Mouse (Mus musculus): ENCODE data around the gene Rab3il1.

Gene Rab3il1

DNA sequence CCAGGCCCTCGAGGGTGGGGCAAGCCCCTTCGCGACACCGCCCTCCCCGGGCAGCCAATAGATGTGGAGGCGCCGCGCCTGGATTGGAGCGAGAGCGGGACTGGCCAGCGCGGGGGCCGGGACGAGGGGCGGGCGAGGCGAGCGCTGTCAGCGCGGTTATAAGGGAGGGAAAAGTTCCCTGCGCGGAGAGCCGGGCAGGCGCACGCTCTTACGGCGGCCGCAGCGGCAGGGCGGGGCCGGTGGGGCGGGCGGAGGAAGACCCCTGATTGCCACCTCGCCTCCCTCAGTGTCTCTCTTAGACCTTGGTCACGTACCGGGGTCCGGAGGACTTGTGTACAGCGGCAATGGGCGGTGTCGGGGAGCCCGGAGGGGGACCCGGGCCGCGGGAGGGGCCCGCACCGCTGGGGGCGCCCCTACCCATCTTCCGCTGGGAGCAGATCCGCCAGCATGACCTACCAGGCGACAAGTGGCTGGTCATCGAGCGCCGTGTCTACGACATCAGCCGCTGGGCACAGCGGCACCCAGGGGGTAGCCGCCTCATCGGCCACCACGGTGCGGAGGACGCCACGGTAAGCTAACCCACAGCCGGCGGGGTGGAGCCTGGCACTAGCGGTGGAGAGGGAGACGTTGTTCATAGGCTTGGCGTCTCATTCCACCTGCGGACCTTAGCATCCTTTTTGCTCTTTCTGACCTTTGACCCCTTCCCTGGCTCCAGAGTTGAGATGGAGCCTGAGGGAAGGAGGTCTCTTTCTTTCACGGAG lies 40.1 kb downstream of the Rab3il1 start, which contains the start of gene Fads3:
Gene Fads3, plus strand, starts transcription at position 182 of the 761 bp plus-strand sequence.
- peak; percentile 92 for DNase-seq

DNA sequence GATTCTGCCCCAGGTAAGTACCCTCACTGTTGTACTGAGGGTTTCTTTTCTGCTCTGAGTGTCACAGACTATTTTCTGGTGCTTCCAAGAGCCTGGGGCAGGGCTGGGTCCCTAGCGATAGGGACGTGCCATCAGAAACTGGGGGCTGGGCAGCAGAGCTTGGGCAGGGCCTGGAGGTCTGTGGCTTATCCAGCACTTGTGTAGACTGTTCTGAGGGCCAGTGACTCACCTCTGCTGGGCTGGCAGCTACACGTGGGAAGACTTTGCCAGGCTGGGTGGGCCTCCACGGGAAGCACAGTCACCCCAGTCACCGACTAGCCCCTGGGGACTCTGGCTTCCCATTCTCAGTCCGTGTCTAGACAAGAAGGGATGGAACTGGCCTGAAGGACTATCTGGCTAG lies 40.8 kb downstream of the Rab3il1 start:
- DNase-seq = peak; percentile 54

DNA sequence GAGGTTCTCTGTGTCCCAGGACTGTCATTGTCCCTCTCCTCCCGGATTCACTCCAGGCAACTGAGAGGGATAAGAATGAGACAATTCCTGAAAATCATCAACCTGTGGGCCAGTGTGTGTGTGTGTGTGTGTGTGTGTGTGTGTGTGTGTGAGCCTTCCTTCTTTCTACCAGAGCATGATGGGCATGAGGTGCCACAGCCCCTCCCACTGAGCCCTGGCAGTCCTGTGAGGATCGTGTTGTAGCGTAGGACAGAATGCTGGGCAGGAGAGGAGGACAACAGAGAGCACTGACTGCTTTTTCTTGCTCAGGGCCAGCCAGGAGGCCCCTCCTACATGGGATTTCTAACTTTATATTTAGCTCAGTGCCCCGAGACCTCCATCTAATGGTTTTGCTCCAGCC lies 41.3 kb downstream of the Rab3il1 start:
- no peak for DNase-seq

DNA sequence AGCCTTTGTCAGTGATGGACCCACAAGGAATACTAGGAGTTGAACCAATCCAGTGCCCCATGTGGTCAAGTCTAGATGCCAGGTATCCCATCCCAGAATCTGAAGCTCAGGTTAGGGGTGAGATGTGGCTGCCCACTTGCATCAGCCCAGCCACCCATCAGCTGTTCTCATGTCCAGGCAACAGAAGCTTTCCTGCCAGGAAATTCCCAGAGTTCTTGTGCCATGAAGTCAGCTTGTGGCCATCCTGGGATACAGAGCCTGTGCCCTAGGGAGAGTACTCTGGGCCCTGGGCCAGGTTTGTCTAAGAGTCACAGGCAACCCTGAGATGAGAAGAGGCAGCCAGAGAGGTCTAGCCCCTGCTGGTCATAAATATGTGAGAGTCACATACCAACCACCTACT lies 42.2 kb downstream of the Rab3il1 start:
- peak; percentile 84 for DNase-seq

DNA sequence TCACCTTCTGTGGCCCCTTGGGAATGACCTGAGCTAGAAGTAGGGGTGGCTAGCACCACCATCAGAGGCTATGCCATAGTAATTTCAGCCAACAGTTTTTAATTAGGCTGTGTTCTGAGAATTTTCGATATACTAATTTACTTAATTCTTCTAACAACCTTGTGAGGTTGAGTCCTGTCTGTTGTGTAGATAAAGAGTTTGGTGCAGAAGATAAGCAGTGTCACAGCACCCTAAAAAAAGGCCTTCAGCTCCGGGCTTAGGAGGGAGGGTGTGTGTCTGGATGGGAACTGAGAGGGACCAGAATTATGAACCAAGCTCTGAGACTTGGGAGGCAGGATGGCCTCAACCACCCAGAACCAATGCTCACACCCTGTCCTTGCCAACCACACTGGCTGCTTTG lies 44.2 kb downstream of the Rab3il1 start:
- no peak for DNase-seq

DNA sequence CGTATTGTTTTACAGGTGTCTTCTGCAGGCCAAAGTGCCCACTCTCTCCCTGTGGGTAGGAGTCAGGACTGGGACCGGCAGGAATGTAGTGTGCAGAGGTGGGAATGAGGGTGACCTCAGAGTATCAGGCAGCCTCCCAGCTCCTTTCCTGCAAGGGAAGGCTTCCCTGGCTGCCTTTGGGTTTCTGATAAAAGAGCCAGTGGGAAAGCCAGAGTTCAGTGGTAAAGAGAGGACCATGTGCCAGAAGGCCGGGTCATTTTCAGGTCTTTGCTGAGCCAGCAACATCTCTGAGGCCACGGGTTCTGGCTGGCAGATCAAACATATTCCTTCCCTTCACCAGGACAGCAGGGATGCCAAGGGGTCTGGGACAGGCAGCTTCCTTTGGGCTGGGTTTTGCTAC lies 44.9 kb downstream of the Rab3il1 start:
- DNase-seq = no peak

DNA sequence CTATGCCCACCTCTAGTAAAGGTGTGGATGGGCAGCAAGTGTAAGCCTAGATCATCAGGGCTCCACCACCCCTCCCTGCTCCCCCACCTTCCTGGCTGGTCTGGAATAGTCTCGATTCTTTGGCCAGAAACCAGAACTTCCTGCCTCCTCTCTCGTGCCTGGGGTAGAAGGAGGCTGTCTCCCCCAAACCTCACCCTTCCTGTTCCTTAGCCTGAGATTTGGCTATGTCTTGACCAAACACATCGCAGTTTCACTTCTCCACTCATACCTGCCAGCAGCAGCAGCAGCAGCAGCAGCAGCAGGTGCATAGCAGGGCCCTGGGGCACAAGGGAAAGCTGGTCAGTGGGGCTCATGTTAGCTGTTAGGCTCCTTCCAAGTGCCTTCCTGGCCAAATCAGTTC lies 45.5 kb downstream of the Rab3il1 start:
- no peak for DNase-seq

DNA sequence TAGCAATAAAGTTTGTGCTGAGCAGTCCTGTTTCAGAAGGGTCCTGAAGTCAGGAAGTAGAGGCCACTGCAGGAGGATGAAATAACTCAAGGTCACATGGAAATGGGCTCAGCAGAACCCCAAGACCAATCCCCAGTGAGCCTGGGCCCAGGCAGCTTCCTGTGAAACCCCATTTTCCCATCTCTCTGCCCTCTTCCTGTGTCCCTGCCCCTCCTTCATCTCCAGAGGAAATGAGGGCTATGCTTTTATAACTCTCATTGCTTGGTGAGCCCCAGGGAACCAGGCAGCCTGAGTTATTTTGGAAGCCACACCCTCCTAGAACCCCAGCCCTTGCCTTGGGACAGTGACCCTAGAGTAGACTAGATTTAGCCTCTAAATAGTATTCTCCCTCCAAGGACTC lies 48.1 kb downstream of the Rab3il1 start:
- DNase-seq = no peak

DNA sequence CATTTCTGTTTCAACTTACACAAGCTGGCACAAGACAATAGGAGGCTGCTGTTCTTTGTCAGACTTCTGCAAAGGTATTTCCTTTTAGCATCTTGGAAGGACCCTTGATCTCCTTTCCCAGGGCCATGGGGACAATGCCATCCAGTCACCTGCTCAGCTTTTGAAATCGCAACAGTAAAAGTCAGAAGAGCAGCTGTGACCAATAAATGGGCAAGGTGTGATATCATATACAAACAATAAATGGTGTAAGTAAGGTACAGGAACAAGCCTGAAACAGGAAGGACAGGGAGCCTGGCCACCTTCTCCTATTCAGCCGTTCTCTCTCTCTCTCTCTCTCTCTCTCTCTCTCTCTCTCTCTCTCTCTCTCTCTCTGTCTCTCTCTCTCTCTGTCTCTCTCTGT lies 49.0 kb downstream of the Rab3il1 start:
- DNase-seq = no peak

DNA sequence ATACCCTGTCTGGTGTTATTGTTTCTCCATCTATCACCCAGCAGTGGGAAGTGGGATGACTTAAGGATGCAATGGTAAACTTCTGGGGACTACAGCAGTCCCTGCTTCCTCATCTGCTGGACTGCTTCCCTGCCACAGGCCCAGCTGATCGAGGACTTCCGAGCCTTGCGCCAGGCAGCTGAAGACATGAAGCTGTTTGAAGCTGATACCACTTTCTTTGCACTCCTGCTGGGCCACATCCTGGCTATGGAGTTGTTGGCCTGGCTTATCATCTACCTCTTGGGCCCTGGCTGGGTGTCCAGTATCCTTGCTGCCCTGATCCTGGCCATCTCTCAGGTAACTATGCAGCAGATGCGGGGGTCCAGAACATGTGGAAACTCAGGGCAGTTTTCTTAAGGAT lies 51.2 kb downstream of the Rab3il1 start:
- DNase-seq = no peak

DNA sequence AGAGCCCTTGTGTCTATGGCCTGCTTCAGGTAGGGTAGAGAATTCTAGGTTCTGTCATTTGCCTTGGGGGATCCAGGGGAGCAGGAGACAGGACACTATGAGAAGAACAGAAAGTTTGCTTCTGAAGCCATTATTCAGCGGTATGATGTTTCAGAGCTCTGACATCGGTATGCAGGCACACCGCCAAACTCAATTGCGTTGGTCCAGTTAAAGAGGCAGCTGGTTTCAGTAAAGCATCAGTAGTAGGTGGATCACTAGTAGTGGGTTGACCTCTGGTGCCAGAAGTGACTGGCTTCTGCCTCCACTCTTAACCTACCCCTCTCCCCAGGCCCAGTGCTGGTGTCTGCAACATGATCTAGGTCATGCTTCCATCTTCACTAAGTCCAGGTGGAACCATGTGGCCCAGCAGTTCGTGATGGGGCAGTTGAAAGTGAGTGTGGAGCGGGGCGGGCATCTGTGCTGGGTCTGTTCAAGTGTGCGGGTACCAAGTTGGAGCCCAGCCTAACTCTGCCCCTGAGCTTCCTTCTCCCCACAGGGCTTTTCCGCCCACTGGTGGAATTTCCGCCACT lies 52.3 kb downstream of the Rab3il1 start:
- DNase-seq = peak; percentile 57

DNA sequence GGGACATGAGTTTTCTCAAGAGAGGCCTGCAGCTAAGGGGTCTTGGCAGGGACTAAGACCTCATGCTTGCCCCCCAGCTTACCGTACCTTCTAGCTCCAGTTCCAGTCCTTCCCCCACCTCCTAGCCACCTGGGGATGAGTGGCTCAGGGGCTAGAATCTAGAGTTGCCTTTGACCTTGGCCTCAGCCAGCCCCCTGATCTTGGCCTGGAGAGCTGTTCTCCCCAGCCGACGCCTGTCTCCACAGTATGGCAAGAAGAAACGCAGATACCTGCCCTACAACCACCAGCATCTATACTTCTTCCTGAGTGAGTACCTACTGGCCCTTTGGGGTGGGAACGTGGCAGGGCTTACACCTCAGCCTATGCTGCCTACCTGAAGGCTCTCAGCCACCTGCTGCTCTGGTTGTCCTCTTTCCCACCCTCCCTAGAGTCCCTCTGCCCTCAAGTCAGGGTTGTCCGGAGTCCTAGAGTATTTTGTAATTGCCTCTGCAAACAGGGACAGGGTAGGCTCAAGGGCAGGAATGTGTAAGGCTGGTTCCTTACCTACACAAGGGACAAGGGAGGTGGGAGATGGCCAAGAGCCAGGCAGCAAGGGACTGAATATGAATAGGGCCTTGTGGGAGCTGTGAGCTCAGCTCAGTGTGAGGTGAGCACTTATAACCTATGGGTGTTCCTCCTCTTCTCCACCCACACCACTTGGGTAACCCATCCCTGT lies 53.0 kb downstream of the Rab3il1 start:
- no peak for DNase-seq

DNA sequence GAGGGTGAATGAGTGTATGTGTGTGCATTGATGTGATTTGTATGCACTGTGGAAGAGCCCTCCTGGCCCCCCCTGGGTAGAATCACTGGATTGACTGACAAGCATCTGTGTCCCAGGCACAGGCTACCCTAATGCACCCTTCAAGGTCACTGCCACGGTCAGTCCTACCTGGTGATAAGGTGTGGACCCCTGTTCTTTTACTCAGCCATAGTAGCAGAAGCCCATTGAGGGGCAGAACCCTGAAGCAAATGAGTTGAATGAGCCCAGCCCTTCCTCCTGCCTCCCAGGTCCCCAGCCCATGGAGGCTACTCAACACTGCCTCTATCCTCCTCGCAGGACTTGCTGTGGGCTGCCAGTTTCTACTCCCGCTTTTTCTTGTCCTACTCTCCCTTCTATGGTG lies 53.8 kb downstream of the Rab3il1 start:
- no peak for DNase-seq

DNA sequence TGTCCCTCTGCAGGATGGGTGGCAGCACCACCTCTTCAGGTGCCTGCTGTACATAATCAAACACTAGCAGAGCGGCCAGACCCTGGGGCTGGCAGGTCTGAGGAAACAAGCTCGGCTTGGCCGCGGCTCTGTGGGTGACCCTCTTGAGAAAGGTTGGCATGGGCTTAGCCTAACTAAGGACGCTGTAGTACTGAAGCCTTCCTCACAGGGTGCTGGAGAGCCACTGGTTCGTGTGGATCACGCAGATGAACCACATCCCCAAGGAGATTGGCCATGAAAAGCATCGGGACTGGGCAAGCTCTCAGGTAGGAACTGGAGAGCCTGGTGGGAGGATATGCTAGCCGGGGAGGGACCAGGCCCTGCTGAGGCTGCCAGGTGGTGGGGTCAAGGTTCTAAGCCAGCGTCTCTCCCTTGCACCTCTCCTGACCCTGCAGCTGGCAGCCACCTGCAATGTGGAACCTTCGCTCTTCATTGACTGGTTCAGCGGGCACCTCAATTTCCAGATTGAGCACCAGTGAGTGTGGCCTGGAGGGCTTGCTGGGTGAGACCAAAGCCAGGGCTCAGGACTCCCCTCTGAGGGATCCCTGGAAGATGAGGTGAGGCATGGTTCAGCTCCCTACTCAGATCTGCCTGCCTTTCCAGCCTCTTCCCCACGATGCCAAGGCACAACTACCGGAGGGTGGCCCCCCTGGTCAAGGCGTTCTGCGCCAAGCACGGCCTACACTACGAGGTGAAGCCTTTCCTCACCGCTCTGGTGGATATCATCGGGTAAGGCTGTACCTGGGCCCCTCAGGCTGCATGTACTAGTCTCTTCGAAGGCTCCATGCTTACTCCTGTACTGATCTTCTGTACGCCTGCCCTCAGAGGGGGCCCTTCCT lies 54.6 kb downstream of the Rab3il1 start:
- DNase-seq = no peak

DNA sequence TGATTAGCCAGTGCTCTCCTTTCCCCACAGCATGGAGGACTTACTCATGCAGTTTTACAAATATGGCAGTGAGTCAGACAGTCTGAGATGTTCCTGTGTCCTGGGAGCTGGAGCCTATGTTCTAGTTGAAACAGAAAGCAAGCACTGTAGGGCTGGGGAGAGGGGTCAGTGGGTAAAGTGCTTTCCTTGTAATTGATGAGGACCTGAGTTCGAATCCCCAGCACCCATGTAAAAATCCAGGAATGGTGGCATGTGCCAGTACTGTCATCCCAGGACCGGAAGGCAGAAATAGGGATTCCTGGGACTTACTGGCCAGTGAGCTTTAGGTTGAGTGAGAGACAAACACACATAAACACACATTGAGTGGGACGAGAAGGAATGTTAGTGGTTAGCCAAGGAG lies 55.2 kb downstream of the Rab3il1 start:
- DNase-seq = no peak

DNA sequence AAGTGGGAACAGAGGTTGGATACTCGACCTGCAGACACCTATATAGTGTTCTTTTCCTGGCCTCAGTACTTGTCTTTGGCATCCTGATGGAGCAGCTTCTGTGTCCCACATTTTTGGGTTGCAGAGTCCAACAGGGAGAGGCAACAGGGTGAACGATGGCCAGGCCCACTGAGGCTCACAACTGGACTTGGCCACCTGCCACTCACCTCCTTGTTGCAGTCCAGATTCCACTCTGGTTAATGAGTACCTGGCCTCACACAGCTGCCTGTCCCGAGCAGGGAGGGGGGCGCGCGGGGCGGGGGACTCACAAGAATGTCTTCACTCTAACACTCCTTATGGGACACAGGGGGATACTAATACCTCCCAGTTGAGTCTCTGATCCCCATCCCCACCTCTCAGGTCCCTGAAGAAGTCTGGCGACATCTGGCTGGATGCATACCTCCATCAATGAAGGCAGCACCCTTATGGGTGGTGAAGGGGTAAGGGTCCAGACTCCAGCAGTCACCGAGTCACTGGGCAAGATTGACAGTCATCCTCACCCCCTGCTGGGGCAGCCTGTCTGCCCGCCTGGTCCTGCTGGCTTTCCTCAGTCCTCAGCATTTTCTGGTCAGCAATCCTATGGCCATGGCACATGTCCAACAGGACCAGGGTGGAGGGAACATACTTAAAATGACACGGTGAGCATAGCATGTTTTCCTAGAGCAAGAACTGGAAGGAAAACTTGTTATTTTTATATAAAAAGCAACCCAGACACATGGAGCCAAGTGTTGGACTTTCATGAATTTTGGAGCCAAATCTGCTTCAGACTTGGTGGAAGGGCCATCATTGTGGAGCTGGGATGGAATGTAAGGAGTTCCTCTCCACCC lies 56.2 kb downstream of the Rab3il1 start:
- peak; percentile 73 for DNase-seq

DNA sequence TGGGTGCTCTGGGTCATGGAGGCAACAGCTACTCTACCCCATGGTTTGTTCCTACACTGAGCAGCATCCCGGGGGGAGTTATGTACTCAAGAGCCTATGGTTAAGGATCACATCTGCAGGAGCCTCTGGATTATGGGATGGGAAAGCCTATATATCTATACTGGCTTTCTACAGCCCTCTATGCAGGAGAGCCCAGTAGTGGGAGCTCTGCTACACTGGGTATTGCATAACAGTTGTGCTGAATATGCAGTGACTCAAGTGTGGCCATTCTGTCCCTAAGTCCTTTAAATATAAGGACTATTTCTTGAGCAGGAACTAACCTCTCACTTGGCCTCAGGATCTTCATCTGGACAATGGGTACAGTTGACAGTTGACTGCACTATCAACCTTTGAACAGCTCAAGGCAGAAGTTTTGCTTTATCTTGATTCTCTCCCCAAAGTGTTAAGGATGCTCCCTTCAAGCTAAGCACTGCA lies 56.9 kb downstream of the Rab3il1 start:
- no peak for DNase-seq

DNA sequence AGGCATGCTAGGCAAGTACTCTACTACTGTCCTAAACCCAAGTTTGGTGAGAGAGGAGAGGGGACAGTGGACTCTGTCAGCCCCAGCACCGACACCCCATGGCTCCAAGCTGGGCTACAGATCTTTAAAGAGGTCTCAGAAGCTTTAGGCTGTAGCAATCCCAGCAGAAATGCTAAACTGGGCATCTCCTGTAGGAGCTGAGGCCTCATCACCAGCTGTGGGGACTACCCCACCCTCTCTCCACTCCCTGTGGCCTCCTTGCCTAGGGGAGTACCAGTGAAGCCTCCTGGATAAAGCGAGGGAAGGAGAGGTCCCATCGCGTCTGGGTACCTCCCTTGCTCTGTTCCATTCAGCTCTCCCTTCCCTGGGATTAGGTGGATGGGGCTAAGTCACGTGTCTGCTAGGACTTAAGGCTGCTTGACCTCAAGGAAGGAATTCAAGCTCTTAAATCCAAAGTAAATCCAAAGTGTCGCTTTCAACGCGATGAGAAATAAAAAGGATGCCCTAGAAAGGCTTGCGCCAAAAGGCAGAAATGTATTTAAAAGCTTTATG lies 57.5 kb downstream of the Rab3il1 start:
- no peak for DNase-seq

DNA sequence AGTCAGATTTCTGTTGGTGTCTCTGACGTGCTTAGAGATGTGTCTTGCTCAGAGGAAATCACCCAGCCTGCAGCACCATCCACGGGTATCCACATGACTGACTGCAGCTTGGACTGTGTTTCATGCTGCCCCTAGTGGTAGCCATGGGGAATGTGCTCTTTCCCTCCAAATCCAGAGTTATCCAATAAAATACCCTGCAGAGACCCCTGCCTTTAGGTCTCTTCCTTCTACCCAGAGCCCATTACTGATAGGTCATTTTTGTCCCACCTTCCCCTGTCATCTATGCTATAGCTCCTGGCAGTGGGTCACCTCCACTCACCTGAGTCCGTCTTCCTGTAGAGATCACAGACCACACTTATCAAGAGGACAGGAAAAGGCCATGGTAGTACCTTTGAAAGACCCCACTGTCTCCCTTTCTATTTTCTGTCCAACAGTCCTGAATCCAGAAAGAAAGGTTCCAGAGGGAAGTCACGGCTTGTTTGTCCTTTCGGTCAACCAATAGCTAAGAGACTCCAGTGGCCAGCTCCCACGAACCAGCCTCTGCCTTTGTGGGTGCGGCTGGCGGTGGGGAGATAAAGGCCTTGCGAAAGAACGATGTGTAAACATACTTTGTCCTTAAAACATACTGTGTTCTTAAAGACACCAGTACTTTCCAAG lies 58.6 kb downstream of the Rab3il1 start:
- peak; percentile 84 for DNase-seq

DNA sequence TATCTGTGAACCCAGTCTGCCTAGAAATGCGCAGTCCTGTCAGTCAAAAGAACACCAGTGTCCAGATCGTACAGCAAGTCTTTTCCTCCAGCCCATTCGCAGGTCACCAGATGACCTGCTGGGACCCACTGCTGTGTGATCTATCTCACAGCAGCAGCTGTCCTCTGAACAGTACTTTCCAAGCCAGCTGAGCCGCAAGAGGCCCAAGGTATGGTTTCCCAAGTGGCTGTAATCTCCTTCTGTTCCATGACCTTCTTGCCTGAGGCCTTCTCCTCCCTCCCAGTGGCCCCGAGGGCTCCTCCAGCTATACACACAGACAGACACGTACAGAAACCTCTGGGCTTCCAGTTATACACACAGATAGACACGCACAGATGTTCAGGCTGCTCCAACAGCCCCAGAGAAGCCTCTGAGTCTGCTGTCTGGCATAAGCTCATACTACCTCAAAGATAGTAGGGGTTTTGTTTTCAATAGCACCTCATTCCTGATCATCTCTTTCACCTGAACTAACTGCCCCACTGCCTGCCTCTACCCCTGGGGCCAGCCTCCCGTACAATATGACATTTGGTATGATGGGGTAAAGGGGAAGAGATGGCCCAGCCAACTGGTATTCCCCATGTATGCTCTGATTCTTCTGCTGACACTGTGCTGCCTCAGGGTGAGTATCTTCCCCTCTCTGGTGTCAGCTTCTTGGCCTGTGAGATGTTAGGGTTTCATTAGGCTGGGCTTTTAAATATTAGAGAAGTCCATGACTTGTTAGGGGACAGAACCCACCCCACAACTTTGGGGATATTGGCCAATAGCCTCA lies 59.5 kb downstream of the Rab3il1 start:
- DNase-seq = no peak
